Mouse (Mus musculus): ENCODE results near the gene Fgfr2.

DNA sequence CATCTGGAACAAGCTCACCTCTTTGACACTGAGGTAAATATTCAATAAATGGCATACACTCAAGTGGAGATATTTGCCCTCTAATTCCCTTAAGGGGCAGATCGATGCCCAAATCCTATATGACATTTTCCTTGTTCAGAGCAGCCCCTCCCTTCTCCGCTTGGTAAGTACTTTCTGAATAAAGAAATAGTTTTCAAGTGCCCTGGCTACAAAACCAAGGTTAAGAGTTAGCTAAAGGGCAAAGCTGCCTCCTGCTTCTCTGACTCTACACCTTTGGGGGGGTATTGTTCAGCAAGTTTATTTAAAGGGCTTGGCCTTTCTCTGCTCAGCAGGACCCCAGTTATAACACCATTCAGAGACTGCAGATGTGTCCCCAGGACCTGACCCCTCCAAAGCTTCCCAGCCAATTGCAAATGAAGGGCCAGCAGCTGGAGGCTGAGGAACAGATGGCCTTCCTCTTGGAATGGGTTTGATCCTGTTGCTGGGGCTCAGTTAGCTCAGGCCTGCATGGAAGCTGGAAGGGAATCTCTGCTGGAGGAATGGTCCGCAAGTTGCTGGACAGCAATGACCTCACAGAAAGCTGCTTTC lies 2871.1 kb downstream of the Fgfr2 start:
- no peak for TF ChIP-seq CTCF (IDR thresholded peaks at IDR 0.05; ENCODE audit: borderline replicate concordance, insufficient read depth, low read length)
- no peak for TF ChIP-seq POLR2A (IDR thresholded peaks at IDR 0.05; ENCODE audit: low read depth, low read length)
